Mouse (Mus musculus): ENCODE measurements around the gene Olfr780.
"Not testable (repeated sequence)": the region's sequence is repeated elsewhere in the genome, so short reads cannot be mapped to it uniquely, and the experiment has no call there.

Gene Olfr780

GRCm38 (mm10) chr10:129317817-129318216 is at the start of gene Olfr780:
Gene Olfr780 (plus strand): TSS chr10:129318117.
- DNase-seq (ENCODE audit: extremely low read depth, low read depth), result no peak

DNA sequence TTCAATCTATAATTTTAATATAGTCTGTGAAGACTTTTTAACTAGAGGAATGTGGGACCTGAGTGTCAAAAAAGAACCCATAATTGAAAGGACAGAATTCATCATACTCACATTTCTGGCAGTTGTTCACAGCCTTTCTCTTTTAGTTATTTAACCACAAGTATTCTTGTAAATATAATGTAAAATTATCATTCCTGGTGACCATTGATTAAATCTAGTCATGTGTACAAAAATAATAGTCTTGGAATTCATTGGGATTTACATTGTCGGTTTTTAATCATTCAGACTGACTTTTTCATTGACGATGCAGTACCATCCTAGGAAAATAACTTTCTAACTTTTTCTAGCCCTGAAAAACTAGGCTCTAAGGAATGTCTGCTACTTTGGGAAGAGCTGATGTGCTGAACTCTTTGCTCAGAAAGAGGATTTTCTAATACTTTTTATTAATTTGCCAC is 46.8 kb upstream of the Olfr780 start, which contains the start of gene Olfr777:
Gene Olfr777, minus strand, starts transcription at position 405 of the 455 bp plus-strand sequence.
- no peak for DNase-seq (ENCODE audit: extremely low read depth, low read depth)

DNA sequence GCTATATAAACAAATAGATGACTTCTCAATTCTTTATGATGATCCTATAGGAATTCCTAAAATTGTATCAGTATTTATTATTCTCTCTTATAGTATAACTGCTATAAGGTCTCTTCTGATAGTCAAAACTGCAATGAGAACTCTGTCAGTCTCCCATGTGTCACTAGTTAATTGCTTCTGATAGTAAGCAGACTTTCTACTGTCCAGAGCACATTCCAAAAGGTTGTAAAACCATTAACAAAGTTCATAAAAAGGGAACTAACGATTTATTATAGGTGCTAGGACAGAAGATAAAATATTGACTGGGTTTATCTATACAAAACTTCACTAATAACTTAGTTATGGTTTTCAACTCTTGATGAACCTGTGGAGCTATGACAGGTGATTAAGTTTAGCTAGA is 4.9 kb upstream of the Olfr780 start:
- not testable (repeated sequence) for DNase-seq (ENCODE audit: extremely low read depth, low read depth)

GRCm38 (mm10) chr10:129313521-129313920 is 4.4 kb upstream of the Olfr780 start:
- not testable (repeated sequence) for DNase-seq (ENCODE audit: extremely low read depth, low read depth)

DNA sequence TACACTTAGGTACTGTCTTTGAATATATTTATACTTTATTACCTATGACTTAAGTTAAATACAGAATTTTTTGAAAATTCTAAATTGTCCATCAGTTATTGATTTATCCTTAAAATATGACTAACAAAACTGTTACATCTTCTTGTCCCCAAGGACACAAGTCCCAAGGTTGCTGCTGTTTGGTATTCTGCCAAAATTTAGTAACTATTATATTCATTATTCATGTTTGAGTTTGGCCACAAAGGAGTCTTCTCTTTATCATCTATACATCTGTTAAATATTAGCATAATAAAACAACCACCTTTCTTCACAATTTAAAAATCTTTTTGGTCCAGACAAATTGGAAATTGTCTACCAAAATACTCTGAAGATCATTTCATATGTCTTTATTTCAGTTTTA is 10.6 kb downstream of the Olfr780 start, which contains the start of gene Olfr781:
Gene Olfr781, plus strand, starts transcription at position 301 of the 400 bp plus-strand sequence.
- DNase-seq (ENCODE audit: extremely low read depth, low read depth), result no peak

DNA sequence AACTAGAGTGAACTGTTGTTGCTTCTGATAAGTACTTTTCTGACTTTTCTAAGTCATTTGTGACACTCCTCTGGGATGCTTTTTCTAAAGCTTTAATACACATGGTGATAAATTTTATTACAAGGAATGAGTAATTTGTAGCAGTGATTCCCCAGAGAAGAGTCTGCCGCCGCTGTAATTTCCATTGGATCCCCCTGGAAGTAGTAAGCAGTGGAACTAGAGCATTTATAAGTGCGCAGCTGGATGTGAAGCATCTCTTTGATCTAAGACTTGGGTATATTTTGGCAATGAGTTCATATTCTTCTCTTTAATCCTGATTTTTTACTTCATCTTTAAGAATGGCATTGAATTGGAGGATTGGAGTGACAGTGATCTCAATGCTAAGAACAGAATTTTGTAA is 30.6 kb downstream of the Olfr780 start, which contains the start of gene Olfr782:
Gene Olfr782, plus strand, starts transcription at position 301 of the 400 bp plus-strand sequence.
- DNase-seq (ENCODE audit: extremely low read depth, low read depth), result no peak

DNA sequence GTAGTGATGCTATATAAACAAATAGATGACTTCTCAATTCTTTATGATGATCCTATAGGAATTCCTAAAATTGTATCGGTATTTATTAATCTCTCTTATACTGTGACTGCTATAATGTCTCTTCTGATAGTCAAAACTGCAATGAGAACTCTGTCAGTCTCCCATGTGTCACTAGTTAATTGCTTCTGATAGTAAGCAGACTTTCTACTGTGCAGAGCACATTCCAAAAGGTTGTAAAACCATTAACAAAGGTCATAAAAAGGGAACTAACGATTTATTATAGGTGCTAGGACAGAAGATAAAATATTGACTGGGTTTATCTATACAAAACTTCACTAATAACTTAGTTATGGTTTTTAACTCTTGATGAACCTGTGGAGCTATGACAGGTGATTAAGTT is 34.6 kb downstream of the Olfr780 start:
- not testable (repeated sequence) for DNase-seq (ENCODE audit: extremely low read depth, low read depth)

DNA sequence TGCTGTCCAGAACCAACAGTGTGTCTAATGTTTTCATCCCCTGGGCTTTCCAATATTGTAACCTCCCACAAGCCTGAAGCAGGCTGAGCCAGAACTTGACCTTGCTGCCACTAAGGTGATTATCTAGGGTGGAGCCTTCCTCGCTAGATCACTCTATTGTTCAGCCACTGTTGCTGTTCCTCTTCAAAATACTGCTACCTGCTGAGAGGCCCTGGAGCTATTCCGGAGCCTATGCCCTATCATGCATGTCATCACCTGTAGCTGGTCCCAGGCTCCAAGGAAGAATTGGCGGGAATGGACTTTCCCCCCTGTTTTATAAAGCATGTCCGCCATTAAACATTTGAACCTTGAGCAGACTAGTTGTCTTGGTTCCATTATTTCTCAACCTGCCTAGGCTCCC is 38.6 kb downstream of the Olfr780 start:
- not testable (repeated sequence) for DNase-seq (ENCODE audit: extremely low read depth, low read depth)

- DNase-seq (ENCODE audit: extremely low read depth, low read depth), result no peak
Measured at GRCm38 (mm10) chr10:129357307-129357706, 39.4 kb downstream of the Olfr780 start.

Data from MEL-GATA-1-ER (cell line).